Mouse (Mus musculus) T-cell, adult 66 days (primary cell): ENCODE results near the gene Tspan33. TPM values are rescaled to one million over a fixed set of nuclear protein-coding genes. Genes with fewer than 3 reads are reported as not detected.

ENCODE experiments used
- total RNA-seq, 2 experiments: library from RNA; stranded (reverse); gene quantifications; 3 replicates in 1 of 2; 4 replicates in 1 of 2; pipeline ENCODE4 v1.2.4; 2023

Tspan33 gene
- total RNA-seq: 1 to 10 TPM in 1 of 2 experiments, under 1 TPM in 1; 0.47 to 1.3 TPM

GRCm38 (mm10) chr6:29693953-29694352, at the start of gene Tspan33:
Tspan33 (plus strand) TSS chr6:29694222.

GRCm38 (mm10) chr6:29735336-29735688, 41.3 kb downstream of the Tspan33 start, which contains the start of gene Smo:
Smo (plus strand) TSS chr6:29735503.

Other genes starting within 250 kb of the Tspan33 start
- 100 to 1,000 TPM; 153 to 159 TPM for gene Atp6v1f, start 226.5 kb upstream of the Tspan33 start, total RNA-seq
- gene Atp6v1fnb, start 222.8 kb upstream of the Tspan33 start, total RNA-seq: 10 to 100 TPM in 1 of 2 experiments, 1 to 10 TPM in 1; 9.8 to 12.1 TPM
- not detected for gene Kcp, start 186.3 kb upstream of the Tspan33 start, total RNA-seq
- gene Irf5, start 167.6 kb upstream of the Tspan33 start, total RNA-seq: 1 to 10 TPM; 3.6 to 6.3 TPM
- 100 to 1,000 TPM; 103 to 107 TPM for gene Tnpo3, start 84.3 kb upstream of the Tspan33 start, total RNA-seq
- gene Smo, start 41.3 kb downstream of the Tspan33 start, total RNA-seq: 1 to 10 TPM; 1.2 to 1.4 TPM
- gene Ahcyl2, start 73.8 kb downstream of the Tspan33 start, total RNA-seq: 10 to 100 TPM; 77.7 to 84.6 TPM
- under 1 TPM in 1 of 2 experiments, not detected in 1; 0.27 TPM for gene Strip2, start 222.8 kb downstream of the Tspan33 start, total RNA-seq